In the genomic region with DNA sequence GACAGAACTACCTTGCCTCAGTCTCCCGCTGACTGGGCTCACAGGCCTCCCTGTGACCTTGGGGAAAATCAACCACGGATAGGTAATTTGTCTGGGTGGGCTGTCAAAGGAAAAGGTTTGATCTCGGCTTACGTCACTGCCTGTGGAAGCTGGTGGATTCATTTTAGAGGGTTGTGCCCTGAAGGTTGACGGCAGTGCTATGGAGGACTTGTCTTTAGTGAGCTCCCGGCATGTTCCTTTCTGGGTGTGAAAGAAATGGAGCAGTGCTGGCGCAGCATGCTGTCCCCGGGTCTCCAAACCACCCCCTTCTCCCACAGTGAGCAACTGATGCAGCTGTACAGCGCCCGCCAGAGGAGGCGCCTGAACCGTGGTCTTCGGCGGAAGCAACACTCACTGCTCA, we compare ENCODE assay signal across 1 mouse cellular context.
TF ChIP-seq lines count a peak whose summit lies in the region.

No protein-coding gene starts in this region.

TF ChIP-seq in MEL, 35 proteins besides CTCF, POLR2A, EP300 and RAD21 (continued from another document):
- TF ChIP-seq ZKSCAN1 (IDR thresholded peaks at IDR 0.05; ENCODE audit: low read depth, low read length) (no peak), POLR2AphosphoS5 (IDR thresholded peaks at IDR 0.05; ENCODE audit: borderline replicate concordance, low read depth, low read length) (no peak), MEF2A (IDR thresholded peaks at IDR 0.05; ENCODE audit: extremely low read depth, insufficient replicate concordance, low read depth, low read length, poor library complexity, severe bottlenecking) (no peak)
